Mouse (Mus musculus) liver, embryonic 12.5 days (tissue): ENCODE data around the gene Ttll12. TPM values are rescaled to one million over a fixed set of nuclear protein-coding genes. Genes with fewer than 3 reads are reported as not detected.

Experiments
- ATAC-seq: fragments of 200-750 bp; cut with Nextera tagmentation; 2 replicates; pipeline ENCODE4 v1.8.0; 2017; ENCODE audit warnings: moderate number of reproducible peaks, mild to moderate bottlenecking, moderate library complexity
- H3K27ac ChIP-seq: fragments of 300-500 bp; sonication (generic); 2 replicates; pipeline ENCODE4 v1.5.1; 2016; ENCODE audit warnings: mild to moderate bottlenecking
- H3K27me3 ChIP-seq: fragments of 300-500 bp; sonication (generic); replicated peaks from 2 replicates; pipeline ENCODE4 v1.6.1; 2016; ENCODE audit warnings: mild to moderate bottlenecking, moderate library complexity
- H3K36me3 ChIP-seq: fragments of 300-500 bp; sonication (generic); 2 replicates; pipeline ENCODE4 v1.6.1; 2016; ENCODE audit warnings: mild to moderate bottlenecking, moderate library complexity
- H3K4me1 ChIP-seq: fragments of 300-500 bp; sonication (generic); 2 replicates; pipeline ENCODE4 v1.6.1; 2016
- H3K4me2 ChIP-seq: fragments of 300-500 bp; sonication (generic); 2 replicates; pipeline ENCODE4 v1.6.1; 2016; ENCODE audit warnings: mild to moderate bottlenecking, moderate library complexity
- H3K4me3 ChIP-seq: fragments of 300-500 bp; sonication (generic); 2 replicates; pipeline ENCODE4 v1.5.1; 2016; ENCODE audit warnings: mild to moderate bottlenecking, moderate library complexity
- H3K9ac ChIP-seq: fragments of 300-500 bp; sonication (generic); 2 replicates; pipeline ENCODE4 v1.6.1; 2016; ENCODE audit warnings: mild to moderate bottlenecking, moderate library complexity
- H3K9me3 ChIP-seq: fragments of 300-500 bp; sonication (generic); replicated peaks from 2 replicates; pipeline ENCODE4 v1.6.1; 2016; ENCODE audit warnings: mild to moderate bottlenecking, moderate library complexity
- WGBS: fragments of 180-500 bp; shearing (Covaris S2); methylation state at CpG from one replicate; pipeline ENCODE4 v1.1.7; 2016; ENCODE audit not compliant: insufficient replicate concordance; 5-methylcytosine and 5-hydroxymethylcytosine counted together
- polyA plus RNA-seq: library from polyadenylated mRNA; unstranded; fragments of >200 nt; fragmentation: Nextera tagmentation; extraction: Ambion mirVana; gene quantifications from 2 replicates; pipeline ENCODE4 v1.2.1, GENCODE M21; 2016

Gene Ttll12
- polyA plus RNA-seq, 1 experiment from 2014 or later, result 62.7 TPM

DNA sequence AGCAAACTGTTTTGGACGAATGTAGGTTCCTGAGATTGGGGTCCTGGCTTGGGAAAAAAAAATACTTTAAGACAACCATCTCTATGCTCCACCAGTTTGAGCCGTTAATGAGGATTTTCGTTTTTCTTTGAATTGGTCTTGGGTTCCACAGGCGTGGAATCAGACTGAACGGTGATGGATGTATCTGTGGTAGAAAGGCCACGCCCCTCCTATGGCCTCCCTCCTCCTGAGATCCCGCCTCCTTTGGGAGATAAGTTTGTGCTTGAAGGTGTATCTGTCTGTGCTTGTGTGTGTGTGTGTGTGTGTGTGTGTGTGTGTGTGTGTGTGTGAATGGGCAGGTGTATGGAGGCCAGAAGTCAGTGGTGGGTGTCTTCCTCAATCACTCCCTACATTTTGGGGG lies 62.4 kb downstream of the Ttll12 start:
- H3K4me3 ChIP-seq, result no peak overlapping the region
- peaks cover 11% of the 10 kb centered on the region; the same call in 1 of the 2 replicates for H3K4me1 ChIP-seq
- no peak overlapping the region for H3K4me2 ChIP-seq
- no peak for ATAC-seq
- H3K36me3 ChIP-seq, result no peaks in the 10 kb centered on the region
- WGBS, result 39% methylated on average over 7 of the region's 7 CpGs
- H3K9ac ChIP-seq, result no peak overlapping the region
- no peak overlapping the region for H3K27ac ChIP-seq
- H3K27me3 ChIP-seq, result peaks cover 42% of the 10 kb centered on the region
- no peaks in the 10 kb centered on the region for H3K9me3 ChIP-seq

DNA sequence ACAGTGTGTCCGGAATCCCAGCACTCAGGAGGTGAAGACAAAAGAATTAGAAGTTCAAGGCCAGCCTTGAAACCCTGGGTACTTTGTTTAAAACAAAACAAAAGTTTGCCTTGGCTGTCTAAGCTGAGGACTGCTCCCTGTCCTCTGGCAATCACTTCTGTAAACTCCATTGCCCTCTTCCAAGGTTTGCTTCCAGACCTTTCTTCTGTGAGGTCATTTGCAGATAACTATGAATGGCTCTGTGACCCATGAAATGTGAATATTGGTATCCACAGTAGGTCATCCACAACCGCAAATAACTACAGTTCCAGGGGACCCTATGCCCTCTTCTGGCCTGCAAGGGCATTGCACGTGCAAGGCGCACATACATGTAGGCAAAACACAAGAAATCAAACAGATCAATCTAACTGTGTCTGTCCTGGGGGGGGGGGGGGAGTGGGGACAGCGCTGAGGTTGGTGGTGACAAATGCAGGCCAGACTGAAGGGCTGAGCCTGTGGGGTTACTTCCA lies 62.9 kb downstream of the Ttll12 start:
- H3K4me2 ChIP-seq, result no peak overlapping the region
- peaks cover 48% of the 10 kb centered on the region for H3K27me3 ChIP-seq
- 68% methylated on average over 5 of the region's 5 CpGs for WGBS
- H3K9ac ChIP-seq, result no peak overlapping the region
- H3K4me3 ChIP-seq, result no peak overlapping the region
- H3K36me3 ChIP-seq, result no peaks in the 10 kb centered on the region
- ATAC-seq, result no peak
- H3K27ac ChIP-seq, result no peak overlapping the region
- no peaks in the 10 kb centered on the region for H3K9me3 ChIP-seq
- peaks cover 17% of the 10 kb centered on the region for H3K4me1 ChIP-seq

DNA sequence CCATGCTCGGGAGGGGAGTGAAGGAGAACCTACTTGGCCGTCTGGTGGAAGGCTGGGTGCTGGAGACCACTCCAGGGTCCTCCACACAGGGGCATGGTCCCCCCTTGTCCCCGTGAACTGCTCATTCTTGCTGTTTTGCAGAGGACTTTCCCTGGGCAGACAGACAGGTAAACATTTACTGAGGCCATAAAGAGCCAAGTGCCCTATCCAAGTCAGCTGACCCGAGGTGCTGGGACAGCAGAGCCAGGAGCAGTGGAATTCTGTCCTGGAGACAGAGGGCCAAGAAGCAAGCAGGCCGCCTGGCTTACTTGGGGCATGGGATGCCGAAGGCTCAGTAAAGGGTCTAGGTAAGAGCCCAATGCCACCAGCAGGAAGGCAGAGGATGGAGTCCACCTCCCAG lies 64.3 kb downstream of the Ttll12 start:
- Histone ChIP-seq H3K4me1 (peaks cover 31% of the 10 kb centered on the region), H3K4me3 (no peak overlapping the region), H3K9ac (no peak overlapping the region), H3K27ac (0 out of 2 replicates have a peak overlapping the region, but pooled peaks have one; percentile 8), H3K4me2 (no peak overlapping the region), H3K27me3 (peaks cover 59% of the 10 kb centered on the region), H3K36me3 (no peaks in the 10 kb centered on the region), H3K9me3 (no peaks in the 10 kb centered on the region)
- no peak for ATAC-seq
- WGBS, result 49% methylated on average over 6 of the region's 6 CpGs

DNA sequence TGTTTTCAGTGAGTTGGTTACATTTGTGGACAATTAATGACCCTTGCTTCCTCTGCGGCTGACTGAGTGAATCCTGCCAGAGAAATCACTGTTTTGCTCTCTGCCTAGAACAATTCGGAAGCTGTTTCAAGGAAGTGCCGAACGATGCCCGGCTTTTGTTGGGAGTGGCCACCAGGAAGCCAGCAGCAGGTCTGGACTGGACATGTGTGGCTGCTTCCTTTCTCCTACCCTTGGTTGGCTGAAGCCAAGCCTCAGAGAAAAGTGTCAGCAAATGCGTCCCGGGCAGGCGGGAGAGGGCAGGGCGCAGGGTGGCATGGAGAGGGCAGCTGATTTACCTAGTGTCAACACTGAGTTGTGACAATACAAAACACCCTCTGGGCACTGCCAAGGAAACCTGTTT lies 64.7 kb downstream of the Ttll12 start:
- Histone ChIP-seq H3K4me2 (no peak overlapping the region), H3K9ac (no peak overlapping the region), H3K9me3 (no peaks in the 10 kb centered on the region), H3K4me1 (peaks cover 33% of the 10 kb centered on the region), H3K27ac (0 out of 2 replicates have a peak overlapping the region, but pooled peaks have one; percentile 8), H3K4me3 (no peak overlapping the region), H3K27me3 (peaks cover 63% of the 10 kb centered on the region), H3K36me3 (no peaks in the 10 kb centered on the region)
- WGBS, result 66% methylated on average over 9 of the region's 9 CpGs
- no peak; the same call in 1 of the 2 replicates for ATAC-seq

DNA sequence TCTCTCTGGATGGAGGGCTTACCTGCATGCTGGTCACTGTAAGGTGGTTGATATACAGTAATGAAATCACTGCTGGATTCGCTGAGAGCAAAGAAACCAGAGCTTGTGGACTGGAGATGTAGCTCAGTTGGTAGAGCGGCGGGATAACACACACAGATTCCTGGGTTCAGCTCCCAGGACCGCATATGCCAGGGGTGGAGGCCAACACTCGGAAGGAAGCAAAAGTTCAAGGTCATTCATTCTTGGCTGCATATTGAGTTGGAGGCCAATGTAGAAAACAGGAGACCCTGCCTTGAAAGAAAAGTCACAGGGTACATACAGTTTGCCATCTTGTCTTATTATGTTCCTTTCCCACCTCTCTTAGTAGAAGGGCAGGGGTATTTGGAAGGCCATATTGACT lies 65.2 kb downstream of the Ttll12 start:
- Histone ChIP-seq H3K36me3 (no peaks in the 10 kb centered on the region), H3K27me3 (peaks cover 68% of the 10 kb centered on the region), H3K4me2 (no peak overlapping the region), H3K9me3 (no peaks in the 10 kb centered on the region), H3K9ac (no peak overlapping the region), H3K27ac (no peak overlapping the region), H3K4me1 (peaks cover 33% of the 10 kb centered on the region), H3K4me3 (no peak overlapping the region)
- no peak for ATAC-seq
- WGBS, result 60% methylated on average over 5 of the region's 5 CpGs

DNA sequence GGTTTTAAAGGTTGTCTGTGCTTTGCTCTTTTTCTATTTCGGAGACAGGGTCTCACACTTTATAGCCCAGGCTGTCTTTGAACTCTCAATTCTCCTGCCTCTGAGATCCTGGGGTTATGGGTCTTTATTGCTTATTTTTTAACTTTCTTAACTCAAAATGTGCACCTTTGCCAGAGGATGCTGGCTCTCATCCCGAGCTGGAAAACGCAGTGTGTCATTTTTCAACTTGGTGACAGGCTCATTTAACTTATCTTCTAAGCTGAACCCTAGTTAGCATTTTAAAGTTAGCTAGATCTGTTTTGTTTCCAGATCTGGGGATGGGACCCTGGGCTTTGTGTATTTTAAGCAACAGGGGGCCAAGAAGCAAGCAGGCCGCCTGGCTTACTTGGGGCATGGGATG lies 66.1 kb downstream of the Ttll12 start:
- H3K4me1 ChIP-seq, result peaks cover 41% of the 10 kb centered on the region
- no peaks in the 10 kb centered on the region for H3K9me3 ChIP-seq
- H3K27ac ChIP-seq, result no peak overlapping the region
- peaks cover 77% of the 10 kb centered on the region for H3K27me3 ChIP-seq
- H3K4me3 ChIP-seq, result no peak overlapping the region
- no peak overlapping the region for H3K4me2 ChIP-seq
- no peaks in the 10 kb centered on the region for H3K36me3 ChIP-seq
- WGBS, result 51% methylated on average over 4 of the region's 4 CpGs
- H3K9ac ChIP-seq, result no peak overlapping the region
- ATAC-seq, result no peak

DNA sequence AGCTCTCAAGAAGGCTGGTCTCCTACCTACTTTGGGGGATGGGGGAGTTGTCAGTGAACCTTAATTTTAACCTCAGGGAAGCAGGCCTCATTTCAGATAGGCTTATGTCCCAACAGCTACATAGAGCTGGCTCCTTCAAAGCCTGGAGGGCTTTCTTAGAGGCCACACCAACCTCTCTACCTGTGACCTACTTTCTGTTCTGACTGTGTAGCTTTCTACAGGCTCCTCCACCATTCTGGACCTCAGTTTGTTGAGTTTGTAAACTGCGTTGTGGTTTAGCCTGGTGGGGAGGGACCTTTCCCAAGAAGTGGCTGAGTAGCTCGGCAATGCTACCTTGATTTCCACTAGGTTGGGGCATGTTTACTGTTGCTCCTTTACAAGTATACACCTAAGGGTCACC lies 67.2 kb downstream of the Ttll12 start:
- peaks cover 51% of the 10 kb centered on the region for H3K4me1 ChIP-seq
- H3K36me3 ChIP-seq, result no peaks in the 10 kb centered on the region
- no peak overlapping the region for H3K27ac ChIP-seq
- ATAC-seq, result no peak
- H3K4me2 ChIP-seq, result peak overlapping the region; percentile 90
- H3K9ac ChIP-seq, result no peak overlapping the region
- H3K9me3 ChIP-seq, result no peaks in the 10 kb centered on the region
- H3K27me3 ChIP-seq, result peaks cover 87% of the 10 kb centered on the region
- WGBS, result 45% methylated on average over 2 of the region's 2 CpGs
- peak overlapping the region; percentile 62 for H3K4me3 ChIP-seq

DNA sequence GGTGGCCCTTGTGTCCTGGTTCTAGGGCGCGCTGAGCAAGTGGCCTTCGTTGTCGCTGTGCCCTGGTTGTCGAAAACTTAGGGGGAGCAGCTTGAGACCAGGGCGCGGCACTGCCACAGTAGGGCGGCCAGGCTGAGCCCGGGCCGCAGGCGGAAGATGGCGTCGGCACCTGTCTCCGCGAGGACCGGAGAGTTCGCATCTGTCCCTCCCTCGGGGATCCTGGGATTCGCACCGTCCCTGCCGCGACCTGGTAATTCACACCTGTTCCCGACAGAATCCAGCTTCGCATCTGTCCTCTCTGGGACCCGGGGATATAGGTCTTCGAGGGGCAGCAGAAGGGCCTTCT lies 67.9 kb downstream of the Ttll12 start:
- Histone ChIP-seq H3K27me3 (peaks cover 87% of the 10 kb centered on the region), H3K4me2 (peak overlapping the region; percentile 90), H3K36me3 (no peaks in the 10 kb centered on the region), H3K4me3 (peak overlapping the region; percentile 62), H3K27ac (no peak overlapping the region), H3K9ac (peak overlapping the region; percentile 55), H3K9me3 (no peaks in the 10 kb centered on the region), H3K4me1 (peaks cover 51% of the 10 kb centered on the region)
- ATAC-seq, result peak; percentile 16; the same call in 1 of the 2 replicates
- WGBS, result 4% methylated on average over 26 of the region's 26 CpGs

DNA sequence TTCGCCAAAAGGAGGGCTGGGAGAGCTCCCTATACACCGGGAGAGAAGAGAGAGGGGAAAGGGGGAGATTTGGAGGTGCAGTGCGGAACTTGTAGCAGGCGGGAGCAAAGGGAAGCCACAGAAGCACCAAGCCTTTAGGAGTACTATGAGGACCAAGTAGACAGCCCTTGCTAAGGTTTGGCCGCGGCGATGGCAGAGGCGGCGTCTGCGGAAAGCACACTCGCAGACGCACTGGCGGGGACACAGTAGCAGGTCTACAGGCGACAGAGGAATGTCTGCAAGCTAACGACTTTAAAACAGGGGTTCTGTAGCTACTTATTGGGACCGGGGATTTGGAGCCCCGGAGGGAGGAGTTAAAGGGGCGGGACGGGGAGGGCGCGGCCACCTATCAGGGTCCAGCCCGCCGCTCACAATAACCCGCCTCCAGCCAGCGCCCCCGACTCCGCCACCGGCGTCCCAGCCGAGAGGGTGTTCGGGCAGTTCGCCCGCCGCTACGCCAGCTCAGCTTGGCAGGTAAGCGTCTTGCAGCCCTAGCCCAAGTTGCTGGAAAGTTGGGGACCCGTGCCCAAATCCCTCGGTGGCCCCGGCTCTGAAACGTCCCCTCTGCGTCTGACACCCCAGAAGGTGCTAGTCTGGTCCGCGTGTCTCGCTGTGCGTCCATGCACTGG lies 68.4 kb downstream of the Ttll12 start, which contains the start of gene Bik:
Gene Bik, plus strand, starts transcription at position 439 of the 668 bp plus-strand sequence.
- Histone ChIP-seq H3K4me3 (peak within 1 kb of the TSS; percentile 62), H3K36me3 (no peaks in the 10 kb centered on the region), H3K9ac (peak within 1 kb of the TSS; percentile 55), H3K27ac (no peak within 1 kb of the TSS), H3K9me3 (no peaks in the 10 kb centered on the region), H3K27me3 (peaks cover 90% of the 10 kb centered on the region), H3K4me2 (peak within 1 kb of the TSS; percentile 90), H3K4me1 (peaks cover 54% of the 10 kb centered on the region)
- peak; percentile 72; the same call in 1 of the 2 replicates for ATAC-seq
- 1% methylated on average over 44 of the region's 45 CpGs for WGBS

Other genes with a start within 250 kb of the Ttll12 start
- 16.2 and 19.9 TPM in 2 replicates for gene Arfgap3, start 244.9 kb downstream of the Ttll12 start, polyA plus RNA-seq
- 65.1 and 68.4 TPM in 2 replicates for gene Pacsin2, start 130.6 kb downstream of the Ttll12 start, polyA plus RNA-seq
- 9.6 and 10.0 TPM in 2 replicates for gene Ttll1, start 84.3 kb downstream of the Ttll12 start, polyA plus RNA-seq
- gene Bik, start 68.3 kb downstream of the Ttll12 start, polyA plus RNA-seq, result 2.2 and 2.7 TPM in 2 replicates
- gene Tspo, start 31.6 kb downstream of the Ttll12 start, polyA plus RNA-seq, result 186 and 192 TPM in 2 replicates
- 27.1 and 28.1 TPM in 2 replicates for gene Mcat, start 31.4 kb downstream of the Ttll12 start, polyA plus RNA-seq
- 0.50 and 0.72 TPM in 2 replicates for gene Scube1, start 129.9 kb upstream of the Ttll12 start, polyA plus RNA-seq
- gene Mpped1, start 184.3 kb upstream of the Ttll12 start, polyA plus RNA-seq, result 0.10 and 0.11 TPM in 2 replicates